Mouse (Mus musculus): Measurements from ENCODE around the gene Slc36a3.

GRCm38 (mm10) chr11:55097463-55098188 is 53.9 kb downstream of the Slc36a3 start, which contains the start of gene Gm2a:
- TF ChIP-seq POLR2A (IDR thresholded peaks at IDR 0.05; ENCODE audit: insufficient read length, low read depth) (peak; percentile 98), POLR2AphosphoS2 (IDR thresholded peaks at IDR 0.05; ENCODE audit: insufficient read length, low read depth) (peak; percentile 90), CEBPB (IDR thresholded peaks at IDR 0.05; ENCODE audit: insufficient read depth, poor library complexity, severe bottlenecking) (no peak), MYOG (IDR thresholded peaks at IDR 0.05; ENCODE audit: control insufficient read depth in 1 of 3, insufficient read depth in 1 of 3, insufficient read length in 2 of 3, low read depth in 2 of 3) (peak in 1 of 3 experiments; percentile 77), USF1 (IDR thresholded peaks at IDR 0.05; ENCODE audit: low read depth) (no peak), TCF3 (IDR thresholded peaks at IDR 0.05; ENCODE audit: insufficient read length, low read depth) (no peak), TCF12 (IDR thresholded peaks at IDR 0.05; ENCODE audit: insufficient read depth, poor library complexity, severe bottlenecking) (no peak), MYOD1 (IDR thresholded peaks at IDR 0.05; ENCODE audit: control insufficient read depth in 1 of 3, insufficient read length in 2 of 3, low read depth in 2 of 3) (peak in 2 of 3 experiments; percentile 65 to 70), MAX (IDR thresholded peaks at IDR 0.05; ENCODE audit: low read depth) (no peak)
